Mouse (Mus musculus) liver, adult 10 weeks (tissue): Measurements from ENCODE around the gene Trappc4. TPM values are rescaled to one million over a fixed set of nuclear protein-coding genes. Genes with fewer than 3 reads are reported as not detected.

Experiments
- polyA plus RNA-seq: library from polyadenylated mRNA; stranded (reverse); fragments of 350-450 nt; fragmentation: Illumina TruSeq; extraction: RNeasy Lipid Tissue Mini Kit (QIAGEN cat#74804); gene quantifications from one replicate; pipeline ENCODE4 v1.2.3, GENCODE M21; 2014; ENCODE audit warnings: low read depth, low replicate concordance

Gene Trappc4
- 20.4 TPM for polyA plus RNA-seq

DNA sequence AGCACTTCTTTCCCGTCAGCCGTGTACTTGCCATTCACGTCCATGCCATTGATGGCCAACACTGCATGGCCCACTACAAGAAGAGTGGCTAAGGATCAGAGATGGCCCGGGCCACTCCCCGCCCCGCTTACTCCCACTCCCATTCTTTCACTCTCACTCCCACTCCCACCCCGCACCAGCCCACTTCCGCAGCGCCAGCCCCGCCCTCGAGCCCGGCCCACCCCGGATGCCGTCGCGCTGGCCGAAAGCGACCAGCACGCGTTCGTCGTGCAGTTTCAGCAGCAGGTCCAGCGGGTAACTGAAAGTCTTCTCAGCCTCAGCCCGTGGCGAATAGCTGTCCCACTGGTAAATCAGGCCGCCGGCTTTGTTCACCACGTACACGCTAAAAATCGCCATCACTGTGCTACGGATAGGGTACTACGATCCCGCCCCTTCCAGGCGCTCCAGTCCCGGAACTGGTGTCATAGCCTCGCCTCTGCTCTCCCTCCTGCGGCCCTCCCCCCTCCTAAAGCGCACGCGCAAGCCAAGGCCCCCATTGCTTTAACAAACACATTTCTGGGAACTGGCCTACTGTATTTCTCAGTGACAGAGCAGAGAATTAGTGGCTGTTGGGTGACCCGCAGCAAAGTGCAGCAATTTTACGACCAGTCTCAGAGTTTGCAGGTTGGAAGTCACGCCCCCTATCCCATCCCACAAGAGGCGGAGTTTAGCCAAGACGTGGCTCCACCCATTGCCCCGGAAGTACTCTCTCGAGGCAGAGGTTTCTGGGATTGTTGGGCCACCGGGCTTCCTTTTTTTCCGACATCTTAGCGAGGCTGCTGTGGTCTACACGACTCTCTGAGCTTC is at the start of gene Trappc4, which contains the start of gene Rps25:
Gene Trappc4 (minus strand): TSS at position 695 of the 846 bp plus-strand sequence.
Gene Rps25 (plus strand): TSS at position 234 of the 846 bp plus-strand sequence.

DNA sequence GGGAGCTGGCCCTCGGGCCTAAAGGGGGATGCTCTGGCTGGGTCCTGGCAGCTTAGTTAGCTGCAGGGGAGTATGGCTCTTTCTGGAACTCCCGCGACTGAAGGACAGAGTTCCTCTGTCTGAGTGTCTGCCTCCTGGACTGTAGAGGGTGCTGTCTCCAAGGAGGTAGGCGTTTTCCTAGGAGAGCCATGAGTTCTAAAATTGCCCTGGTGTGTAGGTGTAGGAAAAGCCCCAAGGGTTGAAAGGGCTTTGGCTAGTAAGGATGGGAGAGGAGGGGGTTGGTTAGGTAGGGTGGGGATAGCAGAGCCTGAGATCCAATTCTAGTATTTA is 47.5 kb upstream of the Trappc4 start, which contains the start of gene Upk2:
Gene Upk2 (minus strand): TSS at position 86 of the 330 bp plus-strand sequence.

GRCm38 (mm10) chr9:44440961-44441360 is 33.6 kb upstream of the Trappc4 start, which contains the start of gene Foxr1:
TSS of gene Foxr1 (minus strand) at chr9:44441136.

GRCm38 (mm10) chr9:44418519-44419385 is 11.4 kb upstream of the Trappc4 start, which contains the start of gene Ccdc84:
TSS of gene Ccdc84 (minus strand) at chr9:44418569.

GRCm38 (mm10) chr9:44396684-44397411 is 10.6 kb downstream of the Trappc4 start, which contains the start of gene Slc37a4:
TSS of gene Slc37a4 (plus strand) at chr9:44396852.

DNA sequence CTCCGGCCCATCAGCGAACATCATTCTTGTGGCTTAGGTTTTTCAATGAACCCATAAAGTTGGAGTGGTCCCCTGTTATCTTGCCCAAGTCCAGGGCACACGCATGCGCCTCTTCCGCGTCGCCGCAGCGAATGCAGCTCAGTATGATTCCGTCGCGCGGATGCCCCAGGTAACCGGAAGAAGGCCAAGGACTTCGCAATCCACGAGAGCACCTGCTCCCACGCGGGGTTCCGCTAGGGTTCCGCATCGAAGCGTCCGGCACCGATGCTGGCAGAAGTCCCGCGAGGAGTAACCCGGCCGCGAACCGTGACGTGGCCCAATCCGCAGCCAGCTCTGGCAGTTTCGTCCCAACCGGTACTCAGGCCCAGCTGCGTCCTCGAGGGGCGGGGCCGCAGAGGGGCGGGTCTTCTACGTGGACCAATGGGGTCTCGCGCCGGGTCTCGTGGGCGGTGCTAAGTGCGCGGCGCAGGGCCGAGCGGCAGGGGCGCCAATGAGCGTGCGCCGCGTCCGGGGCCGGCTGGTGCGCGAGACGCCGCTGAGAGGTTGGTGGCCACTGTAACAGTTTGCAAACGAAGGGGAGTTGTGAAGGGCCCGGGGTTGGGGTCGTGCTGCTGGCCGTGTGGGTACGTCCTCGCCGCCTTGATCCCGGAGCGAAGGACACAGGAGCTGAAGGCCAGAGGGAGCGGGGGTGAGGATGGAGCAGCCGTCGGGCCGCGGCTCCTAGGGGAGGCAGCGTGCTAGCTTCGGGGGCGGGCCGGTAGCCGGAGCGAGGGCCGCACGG is 28.2 kb downstream of the Trappc4 start, which contains the start of gene Hyou1:
Gene Hyou1 (plus strand): TSS at position 437 of the 781 bp plus-strand sequence.

GRCm38 (mm10) chr9:44361190-44361917 is 46.0 kb downstream of the Trappc4 start, which contains the start of gene Vps11:
TSS of gene Vps11 (minus strand) at chr9:44361670.

Other genes with a start within 250 kb of the Trappc4 start
- 5.1 TPM for gene Cbl, start 173.6 kb downstream of the Trappc4 start, polyA plus RNA-seq
- not detected for gene Ccdc153, start 166.9 kb downstream of the Trappc4 start, polyA plus RNA-seq
- gene Pdzd3, start 156.1 kb downstream of the Trappc4 start, polyA plus RNA-seq: not detected
- 0.34 TPM for gene Nlrx1, start 139.0 kb downstream of the Trappc4 start, polyA plus RNA-seq
- gene Abcg4, start 119.0 kb downstream of the Trappc4 start, polyA plus RNA-seq: not detected
- 6.5 TPM for gene Hinfp, start 101.9 kb downstream of the Trappc4 start, polyA plus RNA-seq
- gene C2cd2l, start 87.3 kb downstream of the Trappc4 start, polyA plus RNA-seq: 2.1 TPM
- 14.6 TPM for gene Dpagt1, start 81.6 kb downstream of the Trappc4 start, polyA plus RNA-seq
- gene H2afx, start 72.9 kb downstream of the Trappc4 start, polyA plus RNA-seq: 1.0 TPM
- gene Hmbs, start 63.4 kb downstream of the Trappc4 start, polyA plus RNA-seq: 36.4 TPM
- gene Vps11, start 45.9 kb downstream of the Trappc4 start, polyA plus RNA-seq: 8.1 TPM
- gene Hyou1, start 28.1 kb downstream of the Trappc4 start, polyA plus RNA-seq: 21.1 TPM
- gene Slc37a4, start 10.7 kb downstream of the Trappc4 start, polyA plus RNA-seq: 32.4 TPM
- 495 TPM for gene Rps25, start 461 bp downstream of the Trappc4 start, polyA plus RNA-seq
- 16.2 TPM for gene Ccdc84, start 11.0 kb upstream of the Trappc4 start, polyA plus RNA-seq
- not detected for gene Foxr1, start 33.5 kb upstream of the Trappc4 start, polyA plus RNA-seq
- not detected for gene Upk2, start 47.4 kb upstream of the Trappc4 start, polyA plus RNA-seq
- gene Bcl9l, start 75.2 kb upstream of the Trappc4 start, polyA plus RNA-seq: 0.82 TPM
- gene Cxcr5, start 154.3 kb upstream of the Trappc4 start, polyA plus RNA-seq: 0.24 TPM
- 60.4 TPM for gene Ddx6, start 197.3 kb upstream of the Trappc4 start, polyA plus RNA-seq